Mouse (Mus musculus) intestine, embryonic 14.5 days (tissue): ENCODE results near the gene Rere. TPM values are rescaled to one million over a fixed set of nuclear protein-coding genes. Genes with fewer than 3 reads are reported as not detected.
"Not testable (repeated sequence)": the region's sequence is repeated elsewhere in the genome, so short reads cannot be mapped to it uniquely, and the experiment has no call there.

Experiments
- ATAC-seq: fragments of 200-750 bp; cut with Nextera tagmentation; replicated peaks from 2 replicates; pipeline ENCODE4 v1.8.0; 2017; ENCODE audit warnings: low read depth, moderate number of reproducible peaks, moderate TSS enrichment, moderate library complexity; ENCODE audit not compliant: low FRiP score, low TSS enrichment
- DNase-seq: peaks from one replicate; pipeline ENCODE4 v3.0.0-alpha.2; 2018; ENCODE audit warnings: low spot score
- H3K27ac ChIP-seq: fragments of 300-500 bp; sonication (generic); 2 replicates; pipeline ENCODE4 v1.5.1; 2014; ENCODE audit warnings: low read depth, mild to moderate bottlenecking, control low read depth
- H3K27me3 ChIP-seq: fragments of 300-500 bp; sonication (generic); replicated peaks from 2 replicates; pipeline ENCODE4 v1.6.1; 2014; ENCODE audit warnings: low read length, control low read depth; ENCODE audit not compliant: control insufficient read depth, insufficient read depth
- H3K36me3 ChIP-seq: fragments of 300-500 bp; sonication (generic); 2 replicates; pipeline ENCODE4 v1.6.1; 2014; ENCODE audit warnings: low read length, control low read depth; ENCODE audit not compliant: control insufficient read depth, insufficient read depth
- H3K4me1 ChIP-seq: fragments of 300-500 bp; sonication (generic); replicated peaks from 2 replicates; pipeline ENCODE4 v1.6.1; 2014; ENCODE audit warnings: low read length, control low read depth, mixed read lengths; ENCODE audit not compliant: control insufficient read depth, insufficient read depth
- H3K4me2 ChIP-seq: fragments of 300-500 bp; sonication (generic); 2 replicates; pipeline ENCODE4 v1.6.1; 2014; ENCODE audit warnings: low read length
- H3K4me3 ChIP-seq: fragments of 300-500 bp; sonication (generic); 2 replicates; pipeline ENCODE4 v1.5.1; 2014; ENCODE audit warnings: low read depth, low read length, control low read depth, mixed read lengths
- H3K9ac ChIP-seq: fragments of 300-500 bp; sonication (generic); 2 replicates; pipeline ENCODE4 v1.6.1; 2014; ENCODE audit warnings: mild to moderate bottlenecking, low read length
- H3K9me3 ChIP-seq: fragments of 300-500 bp; sonication (generic); 2 replicates; pipeline ENCODE4 v1.6.1; 2016; ENCODE audit warnings: low read length, control low read depth; ENCODE audit not compliant: control insufficient read depth
- WGBS: fragments of 180-500 bp; shearing (Covaris S2); extraction: QIAGEN DNeasy Blood & Tissue Kit; methylation state at CpG from one replicate; pipeline ENCODE4 v1.1.7; 2014; 5-methylcytosine and 5-hydroxymethylcytosine counted together
- polyA plus RNA-seq: library from polyadenylated mRNA; unstranded; fragments of >200 nt; fragmentation: Nextera tagmentation; extraction: Ambion mirVana; gene quantifications from 2 replicates; pipeline ENCODE4 v1.2.1, GENCODE M21; 2014

Gene Rere
- polyA plus RNA-seq, 1 experiment from 2014 or later: 38.0 TPM

- WGBS: 8% methylated on average over 2 of the region's 2 CpGs
- Histone ChIP-seq H3K4me2 (peak overlapping the region; percentile 63), H3K27ac (0 out of 2 replicates have a peak overlapping the region, but pooled peaks have one; percentile 98), H3K9me3 (no peaks in the 10 kb centered on the region), H3K27me3 (no peaks in the 10 kb centered on the region), H3K4me1 (peaks cover 21% of the 10 kb centered on the region), H3K9ac (peak overlapping the region; percentile 97), H3K4me3 (peak overlapping the region; percentile 96), H3K36me3 (no peaks in the 10 kb centered on the region)
- DNase-seq: no peak
- ATAC-seq: no peak
Measured at GRCm38 (mm10) chr4:150283335-150283638, 1.8 kb downstream of the Rere start.

- no peak for ATAC-seq
- peak overlapping the region; percentile 63 for H3K4me2 ChIP-seq
- H3K4me1 ChIP-seq: peaks cover 28% of the 10 kb centered on the region
- no peak overlapping the region for H3K4me3 ChIP-seq
- 9% methylated on average over 6 of the region's 6 CpGs for WGBS
- H3K27ac ChIP-seq: no peak overlapping the region
- no peak for DNase-seq
- no peaks in the 10 kb centered on the region for H3K36me3 ChIP-seq
- H3K27me3 ChIP-seq: no peaks in the 10 kb centered on the region
- no peaks in the 10 kb centered on the region for H3K9me3 ChIP-seq
- no peak overlapping the region for H3K9ac ChIP-seq
Measured at GRCm38 (mm10) chr4:150283993-150284392, 2.5 kb downstream of the Rere start.

GRCm38 (mm10) chr4:150286980-150287379 is 5.5 kb downstream of the Rere start:
- ATAC-seq: no peak
- 87% methylated on average over 8 of the region's 8 CpGs for WGBS

GRCm38 (mm10) chr4:150287463-150287862 is 6.0 kb downstream of the Rere start:
- H3K36me3 ChIP-seq, H3K27ac ChIP-seq, H3K4me3 ChIP-seq, H3K27me3 ChIP-seq, ATAC-seq, H3K9ac ChIP-seq, DNase-seq, H3K9me3 ChIP-seq, H3K4me2 ChIP-seq: not testable (repeated sequence)
- peaks cover 27% of the 10 kb centered on the region for H3K4me1 ChIP-seq
- WGBS: 69% methylated on average over 1 of the region's 1 CpGs

More at GRCm38 (mm10) chr4:150286980-150287379, 5.5 kb downstream of the Rere start:
- Histone ChIP-seq H3K4me2 (no peak overlapping the region), H3K27me3 (no peaks in the 10 kb centered on the region), H3K36me3 (no peaks in the 10 kb centered on the region), H3K4me3 (no peak overlapping the region), H3K27ac (no peak overlapping the region), H3K9me3 (no peaks in the 10 kb centered on the region), H3K9ac (no peak overlapping the region), H3K4me1 (peaks cover 27% of the 10 kb centered on the region)
- DNase-seq: no peak

DNA sequence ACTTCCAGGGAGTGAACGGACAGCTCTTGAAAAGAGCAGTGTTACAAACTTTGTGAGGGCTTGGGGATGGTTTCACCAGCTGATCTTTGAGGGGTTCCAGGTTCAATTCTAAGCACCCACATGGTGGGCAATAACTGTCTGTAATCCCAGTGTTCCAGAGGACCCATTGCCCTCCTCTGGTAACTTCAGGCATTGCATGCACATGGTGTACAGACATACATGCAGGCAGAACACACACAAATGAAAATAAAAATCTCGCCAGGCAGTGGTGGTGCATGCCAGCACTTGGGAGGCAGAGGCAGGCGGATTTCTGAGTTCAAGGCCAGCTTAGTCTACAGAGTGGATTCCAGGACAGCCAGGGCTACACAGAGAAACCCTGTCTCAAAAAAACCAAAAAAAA is 10.5 kb downstream of the Rere start:
- H3K36me3 ChIP-seq: no peaks in the 10 kb centered on the region
- no peak overlapping the region for H3K4me2 ChIP-seq
- no peak overlapping the region for H3K27ac ChIP-seq
- 0 out of 2 replicates have a peak, but pooled peaks cover 11% of the 10 kb centered on the region for H3K4me1 ChIP-seq
- 97% methylated on average over 3 of the region's 3 CpGs for WGBS
- no peak for ATAC-seq
- H3K27me3 ChIP-seq: no peaks in the 10 kb centered on the region
- H3K9me3 ChIP-seq: no peaks in the 10 kb centered on the region
- no peak overlapping the region for H3K9ac ChIP-seq
- DNase-seq: no peak
- H3K4me3 ChIP-seq: no peak overlapping the region

GRCm38 (mm10) chr4:150294870-150295269 is 13.4 kb downstream of the Rere start:
- no peak overlapping the region for H3K9ac ChIP-seq
- H3K4me2 ChIP-seq: no peak overlapping the region
- ATAC-seq (no peak), DNase-seq (no peak)
- H3K4me1 ChIP-seq: no peaks in the 10 kb centered on the region
- H3K4me3 ChIP-seq: no peak overlapping the region
- no peak overlapping the region for H3K27ac ChIP-seq
- no peaks in the 10 kb centered on the region for H3K36me3 ChIP-seq
- no peaks in the 10 kb centered on the region for H3K9me3 ChIP-seq
- WGBS: 95% methylated on average over 7 of the region's 7 CpGs
- H3K27me3 ChIP-seq: no peaks in the 10 kb centered on the region

GRCm38 (mm10) chr4:150295966-150296365 is 14.5 kb downstream of the Rere start:
- Histone ChIP-seq H3K4me2 (no peak overlapping the region), H3K9me3 (no peaks in the 10 kb centered on the region), H3K27ac (no peak overlapping the region), H3K4me1 (no peaks in the 10 kb centered on the region), H3K36me3 (no peaks in the 10 kb centered on the region), H3K4me3 (no peak overlapping the region), H3K27me3 (no peaks in the 10 kb centered on the region), H3K9ac (no peak overlapping the region)
- DNase-seq: no peak
- WGBS: 95% methylated on average over 7 of the region's 7 CpGs
- no peak for ATAC-seq

DNA sequence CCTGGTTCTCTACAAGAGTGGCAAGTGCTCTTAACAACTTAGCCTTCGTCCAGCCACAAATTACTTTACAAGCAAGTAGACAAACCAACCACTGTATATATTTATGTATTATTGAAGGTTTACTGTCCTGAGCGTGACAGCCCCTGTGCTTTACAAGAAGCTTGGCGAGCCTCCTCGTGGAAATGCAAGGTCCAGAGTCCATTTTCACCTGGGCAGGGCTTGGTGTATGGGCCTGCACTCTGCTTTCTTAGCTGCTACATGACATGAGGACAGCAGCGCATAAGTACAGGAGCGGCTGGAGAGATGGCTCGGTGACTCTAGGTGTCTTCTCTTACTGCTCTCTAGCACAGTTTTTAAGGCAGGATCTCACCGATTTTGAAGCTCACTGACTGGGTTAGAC is 21.3 kb downstream of the Rere start:
- DNase-seq: no peak
- Histone ChIP-seq H3K36me3 (no peaks in the 10 kb centered on the region; the same call in 1 of the 2 replicates), H3K4me3 (no peak overlapping the region), H3K27ac (0 out of 2 replicates have a peak overlapping the region, but pooled peaks have one; percentile 7), H3K9ac (no peak overlapping the region), H3K4me1 (peaks cover 23% of the 10 kb centered on the region), H3K27me3 (no peaks in the 10 kb centered on the region), H3K9me3 (no peaks in the 10 kb centered on the region), H3K4me2 (peak overlapping the region; percentile 11; the same call in 1 of the 2 replicates)
- ATAC-seq: 0 out of 2 replicates have a peak, but pooled peaks have one; percentile 50
- WGBS: 63% methylated on average over 8 of the region's 8 CpGs

- no peak overlapping the region for H3K27ac ChIP-seq
- 51% methylated on average over 2 of the region's 2 CpGs for WGBS
- DNase-seq (peak; percentile 56), ATAC-seq (peak; percentile 75; the same call in 1 of the 2 replicates)
- no peaks in the 10 kb centered on the region for H3K27me3 ChIP-seq
- H3K4me1 ChIP-seq: peaks cover 29% of the 10 kb centered on the region
- H3K36me3 ChIP-seq: no peaks in the 10 kb centered on the region; the same call in 1 of the 2 replicates
- 0 out of 2 replicates have a peak overlapping the region, but pooled peaks have one; percentile 6 for H3K4me2 ChIP-seq
- no peak overlapping the region for H3K9ac ChIP-seq
- no peaks in the 10 kb centered on the region for H3K9me3 ChIP-seq
- H3K4me3 ChIP-seq: no peak overlapping the region
Measured at GRCm38 (mm10) chr4:150306701-150307100, 25.3 kb downstream of the Rere start.
